Mouse (Mus musculus) embryonic facial prominence, embryonic 10.5 days (tissue): ENCODE measurements around the gene Ubl3. TPM values are rescaled to one million over a fixed set of nuclear protein-coding genes. Genes with fewer than 3 reads are reported as not detected.

ENCODE experiments used
- DNase-seq: peaks from one replicate; pipeline ENCODE4 v3.0.0-alpha.2; 2017; ENCODE audit warnings: low spot score
- H3K27ac ChIP-seq: fragments of 300-500 bp; sonication (generic); replicated peaks from 2 replicates; pipeline ENCODE4 v1.5.1; 2016; ENCODE audit warnings: mild to moderate bottlenecking
- H3K27me3 ChIP-seq: fragments of 300-500 bp; sonication (generic); replicated peaks from 2 replicates; pipeline ENCODE4 v1.6.1; 2016; ENCODE audit warnings: low read depth, mild to moderate bottlenecking; ENCODE audit not compliant: poor library complexity, severe bottlenecking
- H3K36me3 ChIP-seq: fragments of 300-500 bp; sonication (generic); replicated peaks from 2 replicates; pipeline ENCODE4 v1.6.1; 2016; ENCODE audit warnings: mild to moderate bottlenecking, moderate library complexity
- H3K4me1 ChIP-seq: fragments of 300-500 bp; sonication (generic); 2 replicates; pipeline ENCODE4 v1.6.1; 2016
- H3K4me3 ChIP-seq: fragments of 300-500 bp; sonication (generic); 2 replicates; pipeline ENCODE4 v1.5.1; 2016; ENCODE audit warnings: mild to moderate bottlenecking, moderate library complexity
- H3K9me3 ChIP-seq: fragments of 300-500 bp; sonication (generic); 2 replicates; pipeline ENCODE4 v1.6.1; 2016; ENCODE audit warnings: mild to moderate bottlenecking
- WGBS: fragments of 180-500 bp; shearing (Covaris S2); methylation state at CpG from one replicate; pipeline ENCODE4 v1.1.7; 2016; 5-methylcytosine and 5-hydroxymethylcytosine counted together
- polyA plus RNA-seq: library from polyadenylated mRNA; unstranded; fragments of >200 nt; fragmentation: Nextera tagmentation; extraction: Ambion mirVana; gene quantifications from 2 replicates; pipeline ENCODE4 v1.2.1, GENCODE M21; 2016

Gene Ubl3
- 55.4 and 56.3 TPM in 2 replicates for polyA plus RNA-seq

DNA sequence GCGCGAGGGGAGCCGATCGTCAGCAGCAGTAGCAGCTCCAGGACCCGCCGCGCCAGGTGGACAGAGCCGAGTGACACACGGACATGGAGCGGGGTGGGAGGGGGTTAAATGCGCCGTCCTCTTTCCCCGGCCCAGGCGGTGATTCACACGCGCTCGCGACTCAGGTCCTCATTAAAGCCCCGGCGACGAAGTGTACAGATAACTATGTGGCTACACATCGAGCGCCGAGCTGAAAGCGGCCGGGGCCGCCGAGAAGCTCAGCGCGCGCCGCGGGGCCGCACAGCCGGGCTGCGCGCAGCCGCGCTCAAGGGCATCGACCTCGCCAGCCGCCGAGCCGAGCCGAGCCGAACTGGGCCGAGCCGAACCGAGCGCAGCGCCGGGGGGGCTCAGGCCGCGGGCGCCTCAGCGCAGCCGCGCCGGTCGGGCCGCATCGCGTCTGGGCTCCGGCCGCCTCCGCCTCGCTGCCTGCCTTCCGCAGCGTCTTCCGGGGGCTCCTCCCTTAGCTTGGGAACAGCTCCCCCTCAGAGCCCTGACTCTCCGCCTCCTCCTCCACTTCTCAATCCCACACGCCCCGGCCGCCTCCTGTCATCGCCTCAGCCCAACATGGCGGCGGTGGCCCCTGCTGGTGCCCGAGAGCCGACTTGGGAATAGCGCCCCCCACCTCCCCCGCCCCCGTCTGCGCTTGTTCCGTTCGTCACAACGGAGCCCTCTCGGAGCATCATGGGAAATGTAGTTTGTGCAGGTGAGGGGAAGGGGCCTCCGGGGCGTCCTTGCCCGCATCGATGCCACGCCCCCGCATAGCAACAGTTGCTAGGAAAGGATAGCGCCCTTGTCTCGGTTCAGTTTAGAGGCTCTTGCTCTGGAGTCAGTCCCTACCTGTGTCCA, at the start of gene Ubl3:
TSS of gene Ubl3 (minus strand) at position 603 of the 885 bp plus-strand sequence.
- H3K27me3 ChIP-seq: peaks cover 22% of the 10 kb centered on the region
- under 1% methylated on average over 95 of the region's 95 CpGs for WGBS
- H3K4me1 ChIP-seq: peaks cover 58% of the 10 kb centered on the region
- H3K36me3 ChIP-seq: no peaks in the 10 kb centered on the region
- peak within 1 kb of the TSS; percentile 80 for H3K4me3 ChIP-seq
- H3K27ac ChIP-seq: peak within 1 kb of the TSS; percentile 96
- peak; percentile 99 for DNase-seq
- no peaks in the 10 kb centered on the region for H3K9me3 ChIP-seq

DNA sequence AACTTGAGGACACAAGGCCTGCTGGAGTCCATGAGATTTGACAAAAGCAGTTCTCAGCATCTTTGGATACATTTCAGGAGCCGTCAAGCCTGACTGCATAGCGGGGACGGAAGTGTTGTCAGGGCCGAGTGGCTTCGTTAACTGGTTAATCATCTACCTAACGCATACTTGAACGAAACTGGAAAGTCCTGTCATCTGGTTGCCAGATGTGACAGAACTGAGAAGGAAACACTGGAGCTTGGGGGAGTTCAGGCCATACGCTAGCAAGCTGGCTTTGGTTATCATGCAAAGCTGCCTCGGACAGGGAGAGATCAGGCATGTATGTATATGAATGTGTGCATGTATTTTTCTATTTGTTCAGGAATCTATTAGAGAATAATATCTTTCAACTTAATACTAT, 45.8 kb upstream of the Ubl3 start:
- 24% methylated on average over 9 of the region's 9 CpGs for WGBS
- H3K4me1 ChIP-seq: peaks cover 44% of the 10 kb centered on the region

DNA sequence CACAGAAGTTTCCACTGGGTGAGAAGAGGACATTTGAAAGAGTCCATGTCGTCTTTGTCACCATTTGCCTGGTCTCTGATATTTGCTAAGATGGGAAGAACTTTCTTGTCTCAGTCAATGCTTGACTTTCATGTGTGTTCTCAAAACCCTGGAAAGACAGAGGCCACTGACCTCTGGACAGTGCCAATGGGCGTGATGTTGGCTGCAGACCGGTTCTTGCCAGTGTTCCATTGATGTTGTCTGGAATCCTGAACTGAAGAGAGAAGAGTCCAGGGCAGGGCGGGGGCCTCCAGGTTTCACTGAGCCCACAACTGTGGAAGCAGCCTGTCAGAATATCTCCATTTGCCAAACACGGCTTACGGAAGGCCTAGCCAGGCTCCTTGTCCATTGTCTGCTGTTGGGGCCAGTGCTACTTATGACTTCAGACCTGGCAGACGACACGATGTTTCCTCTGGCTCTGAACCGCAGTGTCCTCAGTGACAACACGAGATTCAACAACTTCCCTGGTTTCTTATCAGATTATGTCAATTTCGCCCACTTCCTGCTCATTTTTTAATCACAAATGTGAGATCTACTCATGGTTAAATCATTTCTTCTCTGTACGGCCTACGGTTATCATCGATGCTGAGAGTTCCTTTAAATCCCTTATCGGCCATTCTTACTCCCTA, 43.6 kb upstream of the Ubl3 start:
- peaks cover 60% of the 10 kb centered on the region for H3K4me1 ChIP-seq
- WGBS: 91% methylated on average over 15 of the region's 15 CpGs
- DNase-seq: no peak
- H3K27ac ChIP-seq: no peak overlapping the region; the same call in 1 of the 2 replicates
- peaks cover 4% of the 10 kb centered on the region; the same call in 1 of the 2 replicates for H3K9me3 ChIP-seq
- H3K4me3 ChIP-seq: no peak overlapping the region
- no peaks in the 10 kb centered on the region for H3K27me3 ChIP-seq
- no peaks in the 10 kb centered on the region for H3K36me3 ChIP-seq

More for the DNA sequence above, 45.8 kb upstream of the Ubl3 start:
- H3K27me3 ChIP-seq: no peaks in the 10 kb centered on the region
- H3K27ac ChIP-seq: peak overlapping the region; percentile 54; the same call in 1 of the 2 replicates
- no peaks in the 10 kb centered on the region for H3K36me3 ChIP-seq
- H3K4me3 ChIP-seq: no peak overlapping the region
- peak; percentile 75 for DNase-seq
- peaks cover 4% of the 10 kb centered on the region; the same call in 1 of the 2 replicates for H3K9me3 ChIP-seq

DNA sequence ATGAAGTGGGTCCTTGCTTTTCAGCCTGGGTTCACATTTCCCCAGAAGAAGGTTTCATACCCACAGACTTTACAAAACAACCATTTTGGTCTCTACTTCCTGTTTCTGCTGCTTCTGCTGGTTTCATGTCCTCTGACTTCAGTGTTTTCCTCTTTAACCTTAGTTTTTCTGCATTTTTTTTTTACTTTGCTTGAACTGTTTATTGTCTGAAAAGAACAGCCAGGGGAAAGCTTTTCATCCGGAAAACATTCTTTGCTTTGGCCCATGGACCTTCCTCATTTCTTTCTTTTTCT, 42.8 kb upstream of the Ubl3 start:
- H3K4me3 ChIP-seq: no peak overlapping the region
- H3K9me3 ChIP-seq: peaks cover 4% of the 10 kb centered on the region; the same call in 1 of the 2 replicates
- H3K27me3 ChIP-seq: no peaks in the 10 kb centered on the region
- 95% methylated on average over 1 of the region's 1 CpGs for WGBS
- no peak overlapping the region for H3K27ac ChIP-seq
- DNase-seq: no peak
- no peaks in the 10 kb centered on the region for H3K36me3 ChIP-seq
- peaks cover 60% of the 10 kb centered on the region for H3K4me1 ChIP-seq

DNA sequence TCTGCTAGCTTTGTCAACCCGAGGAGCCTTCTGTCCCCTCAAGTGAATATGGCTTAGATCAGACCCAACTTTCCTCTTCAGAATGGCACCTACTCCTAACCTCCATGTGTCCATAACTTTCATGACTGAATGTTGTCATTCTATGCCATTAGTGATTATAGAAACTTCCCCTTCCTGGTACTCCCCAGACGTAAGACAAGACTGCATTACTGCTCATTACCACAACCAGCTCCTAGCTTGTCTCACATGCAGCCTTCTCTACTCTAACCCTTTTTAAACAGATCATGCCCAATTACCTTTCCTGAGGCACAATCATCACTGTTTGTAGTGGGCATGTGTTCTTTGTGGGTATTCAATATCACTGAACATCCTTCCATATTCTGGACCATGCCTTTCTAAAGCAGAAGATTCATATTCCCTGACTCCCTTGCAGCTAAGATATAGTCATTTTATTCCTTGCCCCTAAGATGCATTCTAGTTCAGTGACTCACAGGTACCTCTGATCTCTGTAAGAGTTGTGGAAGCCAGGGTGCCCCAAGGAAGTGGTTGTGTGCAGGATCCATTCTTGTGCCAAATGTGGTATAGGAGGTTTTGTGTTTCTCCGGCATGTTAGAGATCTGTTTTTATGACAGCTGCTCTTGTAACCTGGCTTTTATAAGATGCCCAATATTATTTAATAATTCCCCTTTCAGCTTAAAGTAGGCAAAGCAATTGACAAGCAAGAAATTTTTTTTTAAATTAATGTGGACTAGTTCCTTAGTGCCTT, 42.3 kb upstream of the Ubl3 start:
- no peaks in the 10 kb centered on the region for H3K36me3 ChIP-seq
- WGBS: 92% methylated on average over 3 of the region's 3 CpGs
- H3K27ac ChIP-seq: no peak overlapping the region
- peaks cover 4% of the 10 kb centered on the region; the same call in 1 of the 2 replicates for H3K9me3 ChIP-seq
- DNase-seq: no peak
- no peak overlapping the region for H3K4me3 ChIP-seq
- H3K4me1 ChIP-seq: peaks cover 57% of the 10 kb centered on the region
- H3K27me3 ChIP-seq: no peaks in the 10 kb centered on the region

DNA sequence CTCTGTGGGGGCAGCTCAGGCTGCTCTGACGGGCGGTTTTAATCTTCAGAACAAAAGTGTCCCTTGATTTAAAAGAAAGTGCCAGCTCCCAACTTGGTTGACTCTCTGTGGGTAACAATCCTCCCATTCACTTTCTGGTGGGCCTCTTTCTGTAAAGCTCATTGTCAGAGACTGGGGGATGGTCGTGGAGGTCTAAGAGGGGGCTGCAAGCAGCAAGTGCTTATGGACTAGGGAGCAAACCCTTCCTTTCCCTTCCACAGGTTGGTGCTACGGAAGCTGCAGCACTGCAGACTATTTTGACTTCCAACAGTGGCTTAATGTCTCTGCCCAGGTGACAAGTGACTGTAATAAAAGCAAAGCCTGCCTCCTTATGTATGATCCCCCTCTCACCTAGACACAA, 41.0 kb upstream of the Ubl3 start:
- 32% methylated on average over 4 of the region's 4 CpGs for WGBS
- H3K36me3 ChIP-seq: no peaks in the 10 kb centered on the region
- no peak overlapping the region for H3K4me3 ChIP-seq
- H3K4me1 ChIP-seq: peaks cover 60% of the 10 kb centered on the region
- peak overlapping the region; percentile 77 for H3K27ac ChIP-seq
- H3K27me3 ChIP-seq: no peaks in the 10 kb centered on the region
- DNase-seq: no peak
- H3K9me3 ChIP-seq: peaks cover 4% of the 10 kb centered on the region; the same call in 1 of the 2 replicates

DNA sequence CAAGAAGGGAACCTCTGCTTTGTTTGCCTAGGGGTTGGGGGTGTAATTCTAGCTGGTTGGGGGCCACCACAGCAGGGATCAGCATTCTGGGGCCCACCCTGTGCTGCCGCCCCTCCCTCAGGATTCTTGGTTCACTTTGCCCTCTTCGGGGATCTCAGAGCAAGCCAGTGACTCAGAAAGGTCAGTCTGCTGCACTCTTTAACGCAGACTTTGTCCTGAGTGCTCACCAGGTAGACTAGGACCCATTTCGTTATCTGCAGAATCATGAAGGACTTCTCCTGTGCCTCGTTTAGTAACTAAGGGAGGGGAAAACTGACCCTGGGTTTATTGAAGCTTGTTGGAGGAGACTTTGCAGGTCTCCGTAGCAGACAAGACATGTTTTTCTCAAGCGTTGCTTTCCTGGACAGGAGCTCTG, 38.9 kb upstream of the Ubl3 start:
- Histone ChIP-seq H3K4me1 (peaks cover 55% of the 10 kb centered on the region), H3K4me3 (peak overlapping the region; percentile 17; the same call in 1 of the 2 replicates), H3K36me3 (no peaks in the 10 kb centered on the region), H3K27me3 (no peaks in the 10 kb centered on the region), H3K27ac (peak overlapping the region; percentile 81), H3K9me3 (peaks cover 4% of the 10 kb centered on the region; the same call in 1 of the 2 replicates)
- peak; percentile 68 for DNase-seq
- 28% methylated on average over 7 of the region's 7 CpGs for WGBS

DNA sequence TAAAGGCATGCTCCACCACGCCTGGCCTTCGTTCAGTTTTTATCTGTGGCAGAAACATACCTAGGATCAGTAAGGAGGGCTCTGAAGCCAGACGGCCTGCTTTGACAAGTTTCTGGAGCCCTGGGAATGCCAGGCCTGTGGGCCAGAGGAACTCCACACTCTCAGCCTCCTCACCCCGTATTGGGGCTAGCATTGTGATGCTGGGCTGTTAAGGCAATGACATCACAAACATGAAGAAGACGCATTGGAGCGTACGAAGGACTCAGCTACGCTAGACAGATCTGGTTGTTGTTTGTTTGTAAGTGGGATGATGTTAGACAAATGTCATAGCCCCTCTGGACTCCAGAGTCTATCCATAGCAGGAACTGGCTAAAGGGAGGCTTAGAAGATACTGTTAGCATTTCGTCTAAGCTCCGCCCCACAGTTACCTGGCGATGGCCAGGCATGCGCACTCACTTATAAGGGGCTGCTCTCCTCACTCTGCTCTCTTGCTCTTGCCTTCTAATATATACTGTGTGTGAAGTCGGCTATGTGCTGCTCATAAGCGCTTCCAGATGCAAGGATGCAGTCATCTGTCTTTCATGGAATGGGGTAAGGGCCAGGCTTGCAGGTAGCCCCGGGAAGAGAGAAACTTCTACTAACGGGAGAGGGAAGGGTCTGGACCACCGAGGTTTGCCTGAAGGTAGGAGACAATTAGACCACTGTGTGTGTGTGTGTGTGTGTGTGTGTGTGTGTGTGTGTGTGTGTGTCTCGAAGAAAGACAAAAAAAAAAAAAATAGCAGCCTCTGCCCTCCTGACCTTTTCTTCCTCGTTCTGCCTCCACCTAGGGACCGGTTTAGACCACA, 38.2 kb upstream of the Ubl3 start:
- Histone ChIP-seq H3K27me3 (no peaks in the 10 kb centered on the region), H3K27ac (peak overlapping the region; percentile 81), H3K4me1 (peaks cover 55% of the 10 kb centered on the region), H3K36me3 (no peaks in the 10 kb centered on the region), H3K9me3 (peaks cover 4% of the 10 kb centered on the region; the same call in 1 of the 2 replicates), H3K4me3 (peak overlapping the region; percentile 17; the same call in 1 of the 2 replicates)
- 48% methylated on average over 20 of the region's 20 CpGs for WGBS
- DNase-seq: peak; percentile 71

DNA sequence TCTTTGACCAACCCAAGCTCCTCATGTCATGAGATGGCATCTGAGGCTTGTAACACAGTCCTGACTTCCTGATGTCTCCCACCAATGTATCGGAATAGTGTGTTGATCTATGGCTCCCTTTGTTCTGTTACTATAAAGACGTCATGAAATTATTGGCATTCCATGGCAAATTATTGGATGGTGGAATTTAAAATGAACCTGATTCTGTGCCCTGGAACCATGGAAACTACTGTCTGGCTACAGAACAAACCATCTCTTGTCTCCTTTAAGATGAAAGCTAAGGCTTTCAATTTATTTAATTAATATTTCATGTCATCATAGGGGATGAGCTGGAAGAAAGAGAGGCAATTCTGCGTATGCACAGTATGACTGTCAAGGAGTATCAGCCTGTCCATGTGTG, 36.4 kb upstream of the Ubl3 start:
- Histone ChIP-seq H3K27me3 (no peaks in the 10 kb centered on the region), H3K4me1 (peaks cover 55% of the 10 kb centered on the region)
- WGBS: 71% methylated on average over 3 of the region's 3 CpGs

DNA sequence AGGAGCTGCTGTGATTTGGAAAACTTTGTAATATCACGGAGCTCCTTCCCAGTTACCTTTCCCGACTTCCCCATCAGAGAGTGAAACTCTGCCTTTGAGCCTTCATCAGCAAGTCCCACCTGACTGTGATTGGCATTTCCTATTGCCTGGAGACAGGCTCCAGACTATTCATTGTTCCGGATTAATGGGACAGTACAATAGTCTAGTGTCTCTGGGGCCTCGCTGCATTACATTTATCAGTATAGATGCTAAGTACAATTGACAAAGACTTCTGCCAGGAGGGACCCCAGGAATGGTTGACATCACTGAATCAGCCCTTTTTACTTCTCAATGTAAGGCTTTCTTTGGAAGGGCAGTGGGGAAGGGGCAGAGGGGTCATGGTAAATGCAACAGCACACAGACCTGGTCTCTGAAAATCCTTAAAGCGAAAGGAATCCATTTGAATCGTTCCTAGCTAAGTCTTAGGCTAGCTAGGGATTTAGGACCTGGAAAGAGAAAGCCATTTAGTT, 35.6 kb upstream of the Ubl3 start:
- no peak for DNase-seq
- no peaks in the 10 kb centered on the region for H3K27me3 ChIP-seq
- H3K27ac ChIP-seq: 0 out of 2 replicates have a peak overlapping the region, but pooled peaks have one; percentile 2
- 24% methylated on average over 6 of the region's 6 CpGs for WGBS
- H3K4me3 ChIP-seq: no peak overlapping the region
- 0 out of 2 replicates have a peak, but pooled peaks cover 8% of the 10 kb centered on the region for H3K9me3 ChIP-seq
- H3K4me1 ChIP-seq: peaks cover 48% of the 10 kb centered on the region
- H3K36me3 ChIP-seq: no peaks in the 10 kb centered on the region

More for the DNA sequence above, 36.4 kb upstream of the Ubl3 start:
- Histone ChIP-seq H3K36me3 (no peaks in the 10 kb centered on the region), H3K9me3 (0 out of 2 replicates have a peak, but pooled peaks cover 4% of the 10 kb centered on the region), H3K4me3 (no peak overlapping the region), H3K27ac (peak overlapping the region; percentile 2; the same call in 1 of the 2 replicates)
- DNase-seq: no peak

DNA sequence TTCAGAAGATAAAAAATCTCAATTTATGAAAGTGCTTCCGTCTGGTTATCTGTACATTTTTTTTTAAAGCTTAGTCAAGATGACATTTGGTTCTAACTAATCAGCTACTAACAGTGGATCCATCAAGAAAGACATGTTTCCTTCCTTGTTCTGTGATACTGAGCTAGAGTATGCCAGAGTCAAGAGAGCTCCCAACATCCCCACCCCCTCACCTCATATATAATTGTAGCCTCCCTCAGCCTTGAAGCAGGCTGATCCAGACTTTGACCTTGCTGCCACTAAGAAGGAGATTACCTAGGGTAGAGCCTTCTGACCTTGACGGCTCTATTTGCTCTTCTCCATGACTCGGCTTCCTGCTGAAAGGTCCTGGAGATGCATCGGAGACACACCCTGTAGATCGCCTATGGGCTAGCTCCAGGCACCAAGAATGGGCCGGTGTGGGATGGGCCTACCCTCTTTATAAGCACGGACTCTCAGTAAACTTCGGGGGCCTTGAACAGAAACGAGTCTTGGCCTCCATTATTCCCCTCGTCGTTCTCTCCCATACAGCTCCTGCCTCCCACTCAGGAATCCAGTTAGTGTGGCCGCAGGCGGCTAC, 27.9 kb upstream of the Ubl3 start:
- Histone ChIP-seq H3K4me3 (no peak overlapping the region), H3K36me3 (no peaks in the 10 kb centered on the region), H3K4me1 (peaks cover 23% of the 10 kb centered on the region), H3K9me3 (0 out of 2 replicates have a peak, but pooled peaks cover 8% of the 10 kb centered on the region), H3K27ac (no peak overlapping the region), H3K27me3 (no peaks in the 10 kb centered on the region)
- WGBS: 94% methylated on average over 13 of the region's 13 CpGs
- DNase-seq: no peak
